Mouse (Mus musculus): ENCODE data around the gene Sesn2.
A peak's percentile ranks its signal among the peaks of the same experiment; 100 is the strongest.

Gene Sesn2

GRCm38 (mm10) chr4:132477833-132478232 is 32.5 kb downstream of the Sesn2 start:
- DNase-seq (ENCODE audit: low spot score): no peak

GRCm38 (mm10) chr4:132475895-132476878 is 34.1 kb downstream of the Sesn2 start:
- DNase-seq (ENCODE audit: low spot score): no peak

- DNase-seq (ENCODE audit: low spot score): peak; percentile 29
Measured at GRCm38 (mm10) chr4:132474631-132475030, 35.7 kb downstream of the Sesn2 start.

GRCm38 (mm10) chr4:132473411-132473810 is 36.9 kb downstream of the Sesn2 start:
- DNase-seq (ENCODE audit: low spot score): no peak

- DNase-seq (ENCODE audit: low spot score): no peak
Measured at GRCm38 (mm10) chr4:132469873-132470272, 40.4 kb downstream of the Sesn2 start.

- DNase-seq (ENCODE audit: low spot score): no peak
Measured at GRCm38 (mm10) chr4:132464255-132464613, 46.1 kb downstream of the Sesn2 start.

- DNase-seq (ENCODE audit: low spot score): peak; percentile 90
Measured at GRCm38 (mm10) chr4:132463430-132464254, 46.7 kb downstream of the Sesn2 start, which contains the start of gene Med18. TSS of gene Med18 (minus strand) at chr4:132463921.

- no peak for DNase-seq (ENCODE audit: low spot score)
Measured at GRCm38 (mm10) chr4:132462836-132463235, 47.5 kb downstream of the Sesn2 start.

- DNase-seq (ENCODE audit: low spot score): no peak
Measured at GRCm38 (mm10) chr4:132460225-132460624, 50.1 kb downstream of the Sesn2 start.

GRCm38 (mm10) chr4:132455561-132455960 is 54.7 kb downstream of the Sesn2 start:
- no peak for DNase-seq (ENCODE audit: low spot score)

GRCm38 (mm10) chr4:132455146-132455545 is 55.2 kb downstream of the Sesn2 start:
- no peak for DNase-seq (ENCODE audit: low spot score)

GRCm38 (mm10) chr4:132454216-132454615 is 56.1 kb downstream of the Sesn2 start:
- DNase-seq (ENCODE audit: low spot score): no peak

- DNase-seq (ENCODE audit: low spot score): no peak
Measured at GRCm38 (mm10) chr4:132449778-132450177, 60.5 kb downstream of the Sesn2 start.

GRCm38 (mm10) chr4:132446105-132446504 is 64.2 kb downstream of the Sesn2 start:
- DNase-seq (ENCODE audit: low spot score): no peak

- no peak for DNase-seq (ENCODE audit: low spot score)
Measured at GRCm38 (mm10) chr4:132444516-132444915, 65.8 kb downstream of the Sesn2 start.

Data from ovary, postnatal 36 days (tissue).